Comparison of ENCODE assay signal across 1 mouse cellular context in the genomic region with DNA sequence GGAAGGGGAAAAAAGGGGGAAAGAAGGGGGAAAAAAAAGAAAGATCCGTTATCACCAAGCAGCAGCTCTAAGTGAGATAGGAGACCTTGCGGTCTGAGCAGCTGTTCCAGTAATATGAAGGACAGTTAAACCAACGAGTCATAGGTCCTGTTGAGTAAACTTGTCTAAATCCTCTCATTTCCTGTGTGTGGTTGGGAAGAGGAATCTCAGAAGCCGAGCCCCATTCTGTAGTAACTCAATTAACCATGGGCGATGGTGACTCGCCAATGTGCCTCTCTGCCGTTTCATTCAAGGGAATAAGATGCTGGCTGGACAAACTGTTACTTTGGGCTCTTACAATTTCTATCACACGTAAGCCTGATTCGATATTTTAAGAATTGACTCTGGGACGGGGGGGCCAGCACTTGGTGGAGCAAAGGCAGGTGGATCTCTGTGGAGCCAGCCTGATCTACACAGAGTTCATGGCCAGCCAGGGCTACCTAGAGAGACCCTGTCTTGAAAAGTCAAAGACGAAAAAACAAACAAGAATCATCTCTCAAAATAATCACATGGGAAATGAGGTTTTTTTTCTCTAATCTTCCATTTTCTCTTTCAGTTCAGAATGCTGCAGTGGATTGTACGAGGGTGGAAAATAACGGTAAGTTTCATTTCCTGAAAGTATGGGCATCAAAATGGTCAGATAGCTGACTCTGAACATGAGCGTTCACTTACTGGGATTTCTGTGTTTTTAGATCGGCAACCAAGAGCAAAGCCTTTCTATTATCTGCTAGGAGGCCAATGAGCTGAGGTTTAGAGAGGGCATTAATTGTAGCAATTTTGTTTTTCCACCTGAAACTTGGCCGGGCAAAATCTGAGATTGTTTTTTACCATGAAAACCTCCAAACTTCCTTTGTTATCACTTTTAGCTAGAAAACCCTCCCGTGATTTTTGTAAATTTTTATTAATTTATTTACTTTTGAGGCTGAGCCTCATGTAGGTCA.
TF ChIP-seq lines count a peak whose summit lies in the region.

Milr1 (plus strand) TSS at position 188 of the 980 bp plus-strand sequence.

TF ChIP-seq in CH12.LX, 34 proteins besides CTCF, POLR2A, EP300 and RAD21 (continued from another document):
- TF ChIP-seq POLR2AphosphoS2 (IDR thresholded peaks at IDR 0.05; ENCODE audit: low read depth, low read length) (peak; percentile 78), MAX (IDR thresholded peaks at IDR 0.05; ENCODE audit: low read length) (peak; percentile 68), ELF1 (IDR thresholded peaks at IDR 0.05; ENCODE audit: low read depth, low read length) (peak; percentile 32; the same call in 1 of the 2 replicates), MAFK (IDR thresholded peaks at IDR 0.05; ENCODE audit: insufficient replicate concordance, low read length) (0 out of 2 replicates have a peak, but pooled peaks have one; percentile 48), ETS1 (conservative IDR thresholded peaks at IDR 0.05; ENCODE audit: low read depth, low read length) (peak; percentile 88), CHD1 (IDR thresholded peaks at IDR 0.05; ENCODE audit: low read depth, low read length) (peak; percentile 82), PAX5 (IDR thresholded peaks at IDR 0.05; ENCODE audit: low read length) (no peak), BHLHE40 (IDR thresholded peaks at IDR 0.05; ENCODE audit: low read depth, low read length) (peak; percentile 71), HCFC1 (IDR thresholded peaks at IDR 0.05; ENCODE audit: low read depth, low read length) (no peak)
TF ChIP-seq in CH12.LX: peak in this region for 23.
